Mouse (Mus musculus) forebrain, embryonic 14.5 days (tissue): ENCODE data around the gene Kat6b. TPM values are rescaled to one million over a fixed set of nuclear protein-coding genes. Genes with fewer than 3 reads are reported as not detected.

Source experiments
- ATAC-seq: fragments of 200-750 bp; cut with Nextera tagmentation; 2 replicates; pipeline ENCODE4 v1.8.0; 2017; ENCODE audit warnings: mild to moderate bottlenecking, moderate library complexity
- DNase-seq: peaks from one replicate; pipeline ENCODE4 v3.0.0-alpha.2; 2015; ENCODE audit warnings: low spot score
- H3K27ac ChIP-seq: fragments of 300-500 bp; sonication (generic); 2 replicates; pipeline ENCODE4 v1.5.1; 2014; ENCODE audit warnings: low read depth, mild to moderate bottlenecking, control low read depth, low read length, moderate library complexity
- H3K27me3 ChIP-seq: fragments of 300-500 bp; sonication (generic); replicated peaks from 2 replicates; pipeline ENCODE4 v1.6.1; 2014; ENCODE audit warnings: low read length, control low read depth, mixed read lengths; ENCODE audit not compliant: control insufficient read depth, insufficient read depth
- H3K36me3 ChIP-seq: fragments of 300-500 bp; sonication (generic); 2 replicates; pipeline ENCODE4 v1.6.1; 2014; ENCODE audit warnings: low read length, control low read depth; ENCODE audit not compliant: control insufficient read depth, insufficient read depth
- H3K4me1 ChIP-seq: fragments of 300-500 bp; sonication (generic); 2 replicates; pipeline ENCODE4 v1.6.1; 2014; ENCODE audit warnings: antibody characterized with exemption, low read length, control low read depth; ENCODE audit not compliant: control insufficient read depth, insufficient read depth
- H3K4me2 ChIP-seq: fragments of 300-500 bp; sonication (generic); 2 replicates; pipeline ENCODE4 v1.6.1; 2014; ENCODE audit warnings: mild to moderate bottlenecking, control low read depth, low read length
- H3K4me3 ChIP-seq: fragments of 300-500 bp; sonication (generic); 2 replicates; pipeline ENCODE4 v1.5.1; 2014; ENCODE audit warnings: low read depth, low read length, control low read depth
- H3K9ac ChIP-seq: fragments of 300-500 bp; sonication (generic); 2 replicates; pipeline ENCODE4 v1.6.1; 2014; ENCODE audit warnings: mild to moderate bottlenecking, low read length, control low read depth, moderate library complexity
- H3K9me3 ChIP-seq: fragments of 300-500 bp; sonication (generic); replicated peaks from 2 replicates; pipeline ENCODE4 v1.6.1; 2016; ENCODE audit warnings: low read length, control low read depth, mixed read lengths; ENCODE audit not compliant: control insufficient read depth
- WGBS: fragments of 180-500 bp; shearing (Covaris S2); extraction: QIAGEN DNeasy Blood & Tissue Kit; methylation state at CpG from one replicate; pipeline ENCODE4 v1.1.7; 2014; 5-methylcytosine and 5-hydroxymethylcytosine counted together
- polyA plus RNA-seq: library from polyadenylated mRNA; unstranded; fragments of >200 nt; fragmentation: Nextera tagmentation; extraction: Ambion mirVana; gene quantifications from 2 replicates; pipeline ENCODE4 v1.2.1, GENCODE M21; 2014

Kat6b gene
- polyA plus RNA-seq, 1 experiment from 2014 or later = 28.8 TPM

- H3K36me3 ChIP-seq = no peaks in the 10 kb centered on the region
- H3K27me3 ChIP-seq = no peaks in the 10 kb centered on the region
- no peak overlapping the region for H3K4me3 ChIP-seq
- WGBS = 82% methylated on average over 7 of the region's 7 CpGs
- no peak overlapping the region for H3K27ac ChIP-seq
- H3K4me1 ChIP-seq = no peaks in the 10 kb centered on the region
- DNase-seq = no peak
- no peak overlapping the region for H3K9ac ChIP-seq
- ATAC-seq = no peak
- H3K4me2 ChIP-seq = no peak overlapping the region
- no peaks in the 10 kb centered on the region; the same call in 1 of the 2 replicates for H3K9me3 ChIP-seq
Measured at GRCm38 (mm10) chr14:21696186-21696830, 215.1 kb downstream of the Kat6b start.

GRCm38 (mm10) chr14:21702691-21703090, 221.5 kb downstream of the Kat6b start:
- Histone ChIP-seq H3K36me3 (no peaks in the 10 kb centered on the region), H3K4me1 (peaks cover 4% of the 10 kb centered on the region; the same call in 1 of the 2 replicates), H3K9me3 (no peaks in the 10 kb centered on the region), H3K27me3 (no peaks in the 10 kb centered on the region), H3K4me3 (no peak overlapping the region), H3K4me2 (no peak overlapping the region), H3K9ac (no peak overlapping the region), H3K27ac (no peak overlapping the region)
- DNase-seq (no peak), ATAC-seq (no peak)
- WGBS = 92% methylated on average over 8 of the region's 8 CpGs

GRCm38 (mm10) chr14:21703255-21703654, 222.0 kb downstream of the Kat6b start:
- H3K4me1 ChIP-seq = peaks cover 4% of the 10 kb centered on the region; the same call in 1 of the 2 replicates
- no peak overlapping the region for H3K9ac ChIP-seq
- H3K36me3 ChIP-seq = no peaks in the 10 kb centered on the region
- no peak for ATAC-seq
- H3K9me3 ChIP-seq = no peaks in the 10 kb centered on the region
- no peaks in the 10 kb centered on the region for H3K27me3 ChIP-seq
- no peak overlapping the region for H3K4me2 ChIP-seq
- no peak overlapping the region for H3K27ac ChIP-seq
- no peak overlapping the region for H3K4me3 ChIP-seq
- WGBS = 90% methylated on average over 5 of the region's 5 CpGs
- DNase-seq = no peak

- no peak overlapping the region for H3K4me3 ChIP-seq
- DNase-seq (no peak), ATAC-seq (no peak)
- H3K9ac ChIP-seq = no peak overlapping the region
- no peaks in the 10 kb centered on the region for H3K9me3 ChIP-seq
- H3K4me1 ChIP-seq = peaks cover 4% of the 10 kb centered on the region; the same call in 1 of the 2 replicates
- H3K27ac ChIP-seq = no peak overlapping the region
- no peak overlapping the region for H3K4me2 ChIP-seq
- whole genome bisulfite sequencing = 89% methylated on average over 2 of the region's 2 CpGs
- no peaks in the 10 kb centered on the region for H3K27me3 ChIP-seq
- no peaks in the 10 kb centered on the region for H3K36me3 ChIP-seq
Measured at GRCm38 (mm10) chr14:21705462-21705861, 224.2 kb downstream of the Kat6b start.

GRCm38 (mm10) chr14:21706759-21707571, 225.7 kb downstream of the Kat6b start:
- Histone ChIP-seq H3K4me2 (no peak overlapping the region), H3K36me3 (no peaks in the 10 kb centered on the region), H3K27ac (peak overlapping the region; percentile 73; the same call in 1 of the 2 replicates), H3K4me3 (no peak overlapping the region), H3K9me3 (no peaks in the 10 kb centered on the region), H3K27me3 (no peaks in the 10 kb centered on the region), H3K9ac (no peak overlapping the region), H3K4me1 (peaks cover 4% of the 10 kb centered on the region; the same call in 1 of the 2 replicates)
- WGBS = 48% methylated on average over 12 of the region's 12 CpGs
- peak; percentile 69; the same call in 1 of the 2 replicates for ATAC-seq
- DNase-seq = peak; percentile 78

- no peak for DNase-seq
- peaks cover 4% of the 10 kb centered on the region; the same call in 1 of the 2 replicates for H3K4me1 ChIP-seq
- no peak overlapping the region for H3K4me3 ChIP-seq
- no peak overlapping the region for H3K4me2 ChIP-seq
- no peak overlapping the region for H3K27ac ChIP-seq
- no peaks in the 10 kb centered on the region for H3K9me3 ChIP-seq
- ATAC-seq = no peak
- H3K36me3 ChIP-seq = no peaks in the 10 kb centered on the region
- H3K27me3 ChIP-seq = no peaks in the 10 kb centered on the region
- WGBS = 60% methylated on average over 2 of the region's 2 CpGs
- H3K9ac ChIP-seq = no peak overlapping the region
Measured at GRCm38 (mm10) chr14:21709545-21709944, 228.3 kb downstream of the Kat6b start.

- Histone ChIP-seq H3K9ac (no peak overlapping the region), H3K4me1 (peaks cover 4% of the 10 kb centered on the region; the same call in 1 of the 2 replicates), H3K27me3 (no peaks in the 10 kb centered on the region), H3K9me3 (no peaks in the 10 kb centered on the region), H3K36me3 (no peaks in the 10 kb centered on the region), H3K4me3 (no peak overlapping the region), H3K4me2 (no peak overlapping the region), H3K27ac (no peak overlapping the region)
- WGBS = 86% methylated on average over 2 of the region's 2 CpGs
- DNase-seq (no peak), ATAC-seq (no peak)
Measured at GRCm38 (mm10) chr14:21711231-21711630, 230.0 kb downstream of the Kat6b start.

- no peak within 1 kb of the TSS for H3K27ac ChIP-seq
- no peaks in the 10 kb centered on the region for H3K36me3 ChIP-seq
- peaks cover 2% of the 10 kb centered on the region for H3K4me1 ChIP-seq
- no peak within 1 kb of the TSS for H3K9ac ChIP-seq
- 78% methylated on average over 5 of the region's 5 CpGs for WGBS
- no peak within 1 kb of the TSS for H3K4me2 ChIP-seq
- no peak within 1 kb of the TSS for H3K4me3 ChIP-seq
- no peaks in the 10 kb centered on the region for H3K9me3 ChIP-seq
- DNase-seq (no peak), ATAC-seq (no peak)
- H3K27me3 ChIP-seq = no peaks in the 10 kb centered on the region
Measured at GRCm38 (mm10) chr14:21714486-21714885, 233.3 kb downstream of the Kat6b start, which contains the start of gene Dupd1. Gene Dupd1, minus strand, starts transcription at chr14:21714576.
